Mouse (Mus musculus): ENCODE data around the gene Gm17657. TPM values are rescaled to one million over a fixed set of nuclear protein-coding genes. Genes with fewer than 3 reads are reported as not detected.
A peak's percentile ranks its signal among the peaks of the same experiment; 100 is the strongest.

Gene Gm17657
- polyA plus RNA-seq, 1 experiment from 2014 or later: not detected

GRCm38 (mm10) chr17:29584306-29584705 lies 34.9 kb upstream of the Gm17657 start:
- Histone ChIP-seq H3K9me3 (ENCODE audit: control insufficient read depth, low read depth, low read length) (no peaks in the 10 kb centered on the region), H3K9ac (replicated peaks; ENCODE audit: low read depth, low read length) (no peak overlapping the region), H3K27ac (ENCODE audit: low read length) (no peak overlapping the region), H3K36me3 (ENCODE audit: control insufficient read depth, insufficient read depth, low read length) (peaks cover 6% of the 10 kb centered on the region), H3K4me1 (ENCODE audit: control insufficient read depth, insufficient read depth, low read length) (no peaks in the 10 kb centered on the region), H3K4me3 (ENCODE audit: low read depth, low read length) (no peak overlapping the region), H3K27me3 (ENCODE audit: control insufficient read depth, insufficient read depth, low read length) (no peaks in the 10 kb centered on the region), H3K4me2 (replicated peaks; ENCODE audit: low read depth, low read length) (no peak overlapping the region)
- ATAC-seq (ENCODE audit: insufficient number of reproducible peaks, insufficient read depth, low FRiP score, low read depth): no peak
- WGBS: 56% methylated on average over 5 of the region's 5 CpGs

GRCm38 (mm10) chr17:29583569-29583968 lies 34.1 kb upstream of the Gm17657 start:
- H3K9me3 ChIP-seq (ENCODE audit: control insufficient read depth, low read depth, low read length): no peaks in the 10 kb centered on the region
- no peak overlapping the region for H3K4me2 ChIP-seq (replicated peaks; ENCODE audit: low read depth, low read length)
- WGBS: 85% methylated on average over 5 of the region's 5 CpGs
- H3K4me3 ChIP-seq (ENCODE audit: low read depth, low read length): no peak overlapping the region
- peaks cover 7% of the 10 kb centered on the region for H3K36me3 ChIP-seq (ENCODE audit: control insufficient read depth, insufficient read depth, low read length)
- no peaks in the 10 kb centered on the region for H3K27me3 ChIP-seq (ENCODE audit: control insufficient read depth, insufficient read depth, low read length)
- H3K27ac ChIP-seq (ENCODE audit: low read length): no peak overlapping the region
- no peak overlapping the region for H3K9ac ChIP-seq (replicated peaks; ENCODE audit: low read depth, low read length)
- no peak for ATAC-seq (ENCODE audit: insufficient number of reproducible peaks, insufficient read depth, low FRiP score, low read depth)
- H3K4me1 ChIP-seq (ENCODE audit: control insufficient read depth, insufficient read depth, low read length): no peaks in the 10 kb centered on the region

DNA sequence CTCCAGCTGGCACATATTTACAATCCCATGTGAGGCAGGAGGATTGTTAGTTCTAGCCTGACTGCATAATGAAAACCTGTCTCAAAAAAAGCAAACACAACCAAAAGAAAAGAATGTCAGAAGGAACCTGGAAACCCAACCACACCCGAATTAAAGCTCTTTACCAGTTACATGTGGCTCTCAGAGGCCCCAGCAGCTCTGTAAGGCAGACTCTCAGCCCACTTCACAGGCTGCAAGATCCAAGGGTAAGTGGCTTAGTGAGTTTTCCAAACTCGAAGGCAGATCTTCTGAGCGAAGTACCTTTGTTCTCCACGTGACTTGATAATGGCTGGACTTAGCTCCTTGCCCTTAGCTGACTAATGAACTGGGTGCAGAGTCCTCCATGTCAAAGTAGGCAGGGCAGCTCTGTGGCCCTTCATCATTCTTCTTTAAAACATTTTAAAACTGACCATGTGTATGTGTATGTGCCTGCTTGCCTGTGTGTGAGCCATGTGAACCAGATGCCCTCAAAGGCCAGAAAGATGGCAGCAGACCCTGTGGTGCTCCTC lies 30.2 kb upstream of the Gm17657 start:
- H3K9me3 ChIP-seq (ENCODE audit: control insufficient read depth, low read depth, low read length): no peaks in the 10 kb centered on the region

DNA sequence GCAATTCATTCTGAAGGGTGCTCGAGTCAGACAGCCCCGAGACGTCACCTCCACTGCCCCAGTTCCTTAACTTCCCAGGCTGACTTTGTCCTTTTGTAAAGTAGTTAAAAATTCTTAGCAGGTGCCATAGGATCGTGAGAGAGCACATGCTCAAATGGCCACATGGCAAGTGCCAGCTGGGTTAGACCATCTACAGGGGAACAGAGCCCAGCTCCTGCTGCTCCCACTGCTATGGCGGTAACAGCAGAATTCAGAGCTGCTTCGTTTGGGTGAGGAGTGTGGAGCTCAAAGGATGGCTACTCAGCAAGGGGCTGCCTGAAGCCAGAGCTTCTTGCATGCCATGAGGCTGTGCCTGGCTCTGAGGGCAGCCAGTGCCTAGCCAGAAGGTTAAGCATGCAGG lies 20.4 kb upstream of the Gm17657 start:
- no peak for ATAC-seq (ENCODE audit: insufficient number of reproducible peaks, insufficient read depth, low FRiP score, low read depth)
- Histone ChIP-seq H3K27ac (ENCODE audit: low read length) (no peak overlapping the region), H3K4me1 (ENCODE audit: control insufficient read depth, insufficient read depth, low read length) (no peaks in the 10 kb centered on the region), H3K36me3 (ENCODE audit: control insufficient read depth, insufficient read depth, low read length) (peaks cover 41% of the 10 kb centered on the region), H3K9me3 (ENCODE audit: control insufficient read depth, low read depth, low read length) (no peaks in the 10 kb centered on the region), H3K4me2 (replicated peaks; ENCODE audit: low read depth, low read length) (no peak overlapping the region), H3K9ac (replicated peaks; ENCODE audit: low read depth, low read length) (no peak overlapping the region), H3K27me3 (ENCODE audit: control insufficient read depth, insufficient read depth, low read length) (no peaks in the 10 kb centered on the region), H3K4me3 (ENCODE audit: low read depth, low read length) (no peak overlapping the region)
- 87% methylated on average over 6 of the region's 6 CpGs for WGBS

More for the DNA sequence above, 30.2 kb upstream of the Gm17657 start:
- H3K27ac ChIP-seq (ENCODE audit: low read length): no peak overlapping the region
- H3K9ac ChIP-seq (replicated peaks; ENCODE audit: low read depth, low read length): no peak overlapping the region
- WGBS: 75% methylated on average over 4 of the region's 4 CpGs
- no peak overlapping the region for H3K4me3 ChIP-seq (ENCODE audit: low read depth, low read length)
- H3K4me1 ChIP-seq (ENCODE audit: control insufficient read depth, insufficient read depth, low read length): no peaks in the 10 kb centered on the region
- ATAC-seq (ENCODE audit: insufficient number of reproducible peaks, insufficient read depth, low FRiP score, low read depth): no peak
- no peaks in the 10 kb centered on the region for H3K27me3 ChIP-seq (ENCODE audit: control insufficient read depth, insufficient read depth, low read length)
- H3K4me2 ChIP-seq (replicated peaks; ENCODE audit: low read depth, low read length): no peak overlapping the region
- H3K36me3 ChIP-seq (ENCODE audit: control insufficient read depth, insufficient read depth, low read length): peaks cover 31% of the 10 kb centered on the region

DNA sequence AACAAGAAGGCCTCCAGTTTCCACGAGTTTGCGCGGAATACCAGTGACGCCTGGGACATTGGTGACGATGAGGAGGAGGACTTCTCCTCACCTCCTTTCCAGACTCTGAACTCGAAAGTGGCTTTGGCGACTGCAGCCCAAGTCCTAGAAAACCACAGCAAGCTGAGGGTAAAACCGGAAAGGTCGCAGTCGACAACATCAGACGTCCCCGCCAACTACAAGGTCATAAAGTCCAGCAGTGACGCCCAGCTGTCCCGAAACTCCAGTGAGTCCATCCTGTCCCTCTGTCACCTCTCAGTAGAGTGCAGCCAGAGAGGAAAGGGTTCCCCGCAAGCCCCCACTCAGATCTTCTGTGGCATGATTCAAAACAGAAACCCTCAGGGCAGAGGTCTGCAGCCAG lies 19.0 kb upstream of the Gm17657 start:
- Histone ChIP-seq H3K4me2 (replicated peaks; ENCODE audit: low read depth, low read length) (no peak overlapping the region), H3K4me3 (ENCODE audit: low read depth, low read length) (no peak overlapping the region), H3K36me3 (ENCODE audit: control insufficient read depth, insufficient read depth, low read length) (peaks cover 41% of the 10 kb centered on the region), H3K4me1 (ENCODE audit: control insufficient read depth, insufficient read depth, low read length) (no peaks in the 10 kb centered on the region), H3K9me3 (ENCODE audit: control insufficient read depth, low read depth, low read length) (no peaks in the 10 kb centered on the region), H3K27ac (ENCODE audit: low read length) (no peak overlapping the region), H3K27me3 (ENCODE audit: control insufficient read depth, insufficient read depth, low read length) (no peaks in the 10 kb centered on the region), H3K9ac (replicated peaks; ENCODE audit: low read depth, low read length) (no peak overlapping the region)
- WGBS: 89% methylated on average over 15 of the region's 15 CpGs
- ATAC-seq (ENCODE audit: insufficient number of reproducible peaks, insufficient read depth, low FRiP score, low read depth): no peak

DNA sequence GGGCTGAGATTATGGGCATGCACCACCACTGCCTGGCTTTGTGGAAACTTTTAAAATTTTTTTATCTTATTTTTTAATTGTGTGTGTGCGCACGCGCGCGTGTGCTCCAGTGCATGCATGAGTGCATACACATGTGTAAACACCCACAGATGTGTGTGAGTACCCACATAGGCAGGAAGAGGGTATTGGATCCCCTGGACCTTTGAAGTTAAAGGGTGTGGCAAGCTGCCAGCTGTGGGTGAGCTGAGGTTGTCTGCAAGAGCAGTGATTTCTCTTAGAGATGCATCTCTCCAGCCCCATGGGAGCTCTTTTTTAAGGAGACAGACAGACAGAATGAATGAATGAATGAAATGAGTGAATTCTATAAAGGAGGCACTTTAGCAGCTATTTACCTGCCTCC lies 16.1 kb upstream of the Gm17657 start:
- Histone ChIP-seq H3K4me3 (ENCODE audit: low read depth, low read length) (no peak overlapping the region), H3K9me3 (ENCODE audit: control insufficient read depth, low read depth, low read length) (no peaks in the 10 kb centered on the region), H3K27me3 (ENCODE audit: control insufficient read depth, insufficient read depth, low read length) (no peaks in the 10 kb centered on the region), H3K36me3 (ENCODE audit: control insufficient read depth, insufficient read depth, low read length) (peaks cover 21% of the 10 kb centered on the region; the same call in 1 of the 2 replicates), H3K9ac (replicated peaks; ENCODE audit: low read depth, low read length) (no peak overlapping the region), H3K4me1 (ENCODE audit: control insufficient read depth, insufficient read depth, low read length) (no peaks in the 10 kb centered on the region), H3K4me2 (replicated peaks; ENCODE audit: low read depth, low read length) (no peak overlapping the region), H3K27ac (ENCODE audit: low read length) (no peak overlapping the region)
- no peak for ATAC-seq (ENCODE audit: insufficient number of reproducible peaks, insufficient read depth, low FRiP score, low read depth)
- WGBS: 98% methylated on average over 5 of the region's 5 CpGs

- Histone ChIP-seq H3K27me3 (ENCODE audit: control insufficient read depth, insufficient read depth, low read length) (no peaks in the 10 kb centered on the region), H3K9me3 (ENCODE audit: control insufficient read depth, low read depth, low read length) (no peaks in the 10 kb centered on the region), H3K9ac (replicated peaks; ENCODE audit: low read depth, low read length) (no peak overlapping the region), H3K36me3 (ENCODE audit: control insufficient read depth, insufficient read depth, low read length) (no peaks in the 10 kb centered on the region; the same call in 1 of the 2 replicates), H3K4me3 (ENCODE audit: low read depth, low read length) (no peak overlapping the region), H3K27ac (ENCODE audit: low read length) (no peak overlapping the region), H3K4me1 (ENCODE audit: control insufficient read depth, insufficient read depth, low read length) (peaks cover 11% of the 10 kb centered on the region), H3K4me2 (replicated peaks; ENCODE audit: low read depth, low read length) (no peak overlapping the region)
- 50% methylated on average over 5 of the region's 5 CpGs for WGBS
- no peak for ATAC-seq (ENCODE audit: insufficient number of reproducible peaks, insufficient read depth, low FRiP score, low read depth)
Measured at GRCm38 (mm10) chr17:29558476-29558875, 9.0 kb upstream of the Gm17657 start.

DNA sequence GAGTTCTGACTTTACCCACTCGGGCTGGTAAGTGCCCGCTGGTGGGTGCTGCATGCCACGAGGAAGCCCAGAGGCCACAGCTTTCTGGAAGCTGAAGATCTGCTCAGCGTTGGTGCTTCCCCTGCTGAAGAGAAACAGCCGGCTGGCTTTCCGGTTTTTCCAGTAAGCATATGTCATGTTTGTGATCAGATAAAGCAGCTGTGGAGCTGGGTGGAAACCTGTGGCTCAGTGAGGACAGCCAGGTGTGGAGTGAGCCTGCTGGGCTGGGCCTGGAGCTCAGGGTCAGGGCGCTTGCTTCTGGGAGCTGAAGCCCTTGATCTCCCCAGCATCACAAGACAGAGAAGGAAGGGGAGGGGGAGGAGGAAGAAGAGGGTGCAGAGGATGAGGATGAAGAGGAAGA lies 7.5 kb upstream of the Gm17657 start:
- 40% methylated on average over 7 of the region's 7 CpGs for WGBS
- Histone ChIP-seq H3K4me2 (replicated peaks; ENCODE audit: low read depth, low read length) (no peak overlapping the region), H3K27me3 (ENCODE audit: control insufficient read depth, insufficient read depth, low read length) (no peaks in the 10 kb centered on the region), H3K36me3 (ENCODE audit: control insufficient read depth, insufficient read depth, low read length) (no peaks in the 10 kb centered on the region; the same call in 1 of the 2 replicates), H3K9me3 (ENCODE audit: control insufficient read depth, low read depth, low read length) (no peaks in the 10 kb centered on the region), H3K4me1 (ENCODE audit: control insufficient read depth, insufficient read depth, low read length) (peaks cover 11% of the 10 kb centered on the region), H3K4me3 (ENCODE audit: low read depth, low read length) (no peak overlapping the region), H3K9ac (replicated peaks; ENCODE audit: low read depth, low read length) (no peak overlapping the region), H3K27ac (ENCODE audit: low read length) (peak overlapping the region; percentile 71)
- ATAC-seq (ENCODE audit: insufficient number of reproducible peaks, insufficient read depth, low FRiP score, low read depth): peak; percentile 65; the same call in 1 of the 2 replicates

DNA sequence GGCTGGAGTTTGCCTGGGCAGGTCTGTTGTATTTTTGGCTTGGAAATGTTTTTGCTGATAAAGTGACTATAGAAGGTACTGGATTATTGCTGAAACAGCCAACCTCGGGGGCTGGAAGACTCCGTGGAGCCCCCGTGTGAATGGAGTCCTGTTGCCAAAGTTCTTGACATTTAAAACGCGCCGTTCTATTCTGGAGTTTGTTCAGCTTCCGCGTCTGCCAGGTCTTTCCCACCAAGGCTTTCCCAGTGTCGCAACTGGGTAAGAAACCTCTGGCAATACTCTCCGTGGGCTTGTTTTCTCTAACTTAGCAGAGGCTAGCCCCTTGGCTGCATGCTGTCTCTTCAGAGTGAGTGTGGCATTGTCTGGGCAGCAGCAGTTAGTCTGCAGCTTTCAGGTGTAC lies 7.0 kb upstream of the Gm17657 start:
- WGBS: 72% methylated on average over 10 of the region's 10 CpGs
- Histone ChIP-seq H3K36me3 (ENCODE audit: control insufficient read depth, insufficient read depth, low read length) (no peaks in the 10 kb centered on the region; the same call in 1 of the 2 replicates), H3K4me3 (ENCODE audit: low read depth, low read length) (no peak overlapping the region), H3K4me2 (replicated peaks; ENCODE audit: low read depth, low read length) (no peak overlapping the region), H3K4me1 (ENCODE audit: control insufficient read depth, insufficient read depth, low read length) (peaks cover 11% of the 10 kb centered on the region), H3K9me3 (ENCODE audit: control insufficient read depth, low read depth, low read length) (no peaks in the 10 kb centered on the region), H3K27me3 (ENCODE audit: control insufficient read depth, insufficient read depth, low read length) (no peaks in the 10 kb centered on the region), H3K27ac (ENCODE audit: low read length) (peak overlapping the region; percentile 71), H3K9ac (replicated peaks; ENCODE audit: low read depth, low read length) (no peak overlapping the region)
- ATAC-seq (ENCODE audit: insufficient number of reproducible peaks, insufficient read depth, low FRiP score, low read depth): no peak

All from stomach, embryonic 14.5 days (tissue).